In genomic region chr17:31658136-31658467, GRCm38 (mm10) we compare ENCODE assay signal across 8 mouse cellular contexts. TPM values are rescaled to one million over a fixed set of nuclear protein-coding genes. Genes with fewer than 3 reads are reported as not detected.
DNase-seq lines count a peak whose midpoint lies in the region; ATAC-seq and TF ChIP-seq lines count a peak whose summit lies in the region.

No protein-coding gene starts in this region.

- intact Hi-C loops in left cerebral cortex, postnatal 25 days (cut with DNase I), result loop anchor here (2.0 to 5.0 kb wide), 2 partner anchors 93 to 146 kb away; partner anchors contain the start of gene Pknox1

- no peaks in the 10 kb centered on the region for H3K27me3 ChIP-seq in heart, embryonic 15.5 days
- H3K27me3 ChIP-seq in forebrain, embryonic 16.5 days (replicated peaks; ENCODE audit: control insufficient read depth, insufficient read depth, low read length), result no peaks in the 10 kb centered on the region

- no peak for ATAC-seq in heart, embryonic 15.5 days (replicated peaks; ENCODE audit: insufficient number of reproducible peaks, insufficient read depth, low FRiP score, low read depth)
- no peak; the same call in 1 of the 2 replicates for ATAC-seq in forebrain, embryonic 16.5 days

- no peak for DNase-seq in heart, adult 18-20 months
- DNase-seq in ES-E14 (ENCODE audit: low read depth, low spot score), result no peak
- DNase-seq in lung, postnatal 10 days, result peak; percentile 26
- DNase-seq in c-Kit-positive CD71-positive TER-119-positive erythroid progenitor cells, embryonic 14.5 days (ENCODE audit: low spot score), result no peak
- no peak for DNase-seq in frontal cortex, postnatal 10 days (ENCODE audit: low spot score in 2 of 2)
- no peak for DNase-seq in left cerebral cortex, postnatal 25 days (ENCODE audit: low spot score in 2 of 2)

- peak overlapping the region; percentile 97 for H3K9ac ChIP-seq in heart, embryonic 15.5 days
- peak overlapping the region; percentile 99 for H3K9ac ChIP-seq in ES-E14 (ENCODE audit: insufficient read depth, low read depth, low read length, poor library complexity, severe bottlenecking)
- peak overlapping the region; percentile 80 for H3K9ac ChIP-seq in forebrain, embryonic 16.5 days (replicated peaks; ENCODE audit: low read depth, low read length)

- H3K36me3 ChIP-seq in heart, embryonic 15.5 days, result peaks cover 21% of the 10 kb centered on the region
- peaks cover 30% of the 10 kb centered on the region for H3K36me3 ChIP-seq in ES-E14 (ENCODE audit: control insufficient read depth, insufficient read depth, low read length, poor library complexity, severe bottlenecking)
- peaks cover 13% of the 10 kb centered on the region for H3K36me3 ChIP-seq in forebrain, embryonic 16.5 days (ENCODE audit: control insufficient read depth, insufficient read depth)

- H3K4me1 ChIP-seq in heart, embryonic 15.5 days (replicated peaks), result peaks cover 20% of the 10 kb centered on the region
- peaks cover 0 to 13% of the 10 kb centered on the region in 2 experiments; a peak in 1 of 4 replicates for H3K4me1 ChIP-seq in ES-E14 (ENCODE audit: control insufficient read depth in 2 of 2, insufficient read depth in 2 of 2, low read length in 2 of 2, poor library complexity in 1 of 2)
- peaks cover 18% of the 10 kb centered on the region for H3K4me1 ChIP-seq in forebrain, embryonic 16.5 days (replicated peaks; ENCODE audit: control insufficient read depth, insufficient read depth, low read length)

- H3K9me3 ChIP-seq in heart, embryonic 15.5 days (replicated peaks), result no peaks in the 10 kb centered on the region
- no peaks in the 10 kb centered on the region for H3K9me3 ChIP-seq in ES-E14 (ENCODE audit: control insufficient read depth, insufficient read depth, low read depth, low read length)
- H3K9me3 ChIP-seq in forebrain, embryonic 16.5 days (ENCODE audit: control insufficient read depth, low read length), result no peaks in the 10 kb centered on the region

- in situ Hi-C loops in ES-E14 (cut with MboI; ENCODE audit: low sequenced_read_pairs in 2 of 2, unreplicated experiment in 2 of 2), result no loop called here

- peak overlapping the region; percentile 87 for H3K4me3 ChIP-seq in heart, embryonic 15.5 days
- H3K4me3 ChIP-seq in ES-E14 (ENCODE audit: insufficient read depth in 1 of 2, low read depth in 1 of 2, low read length in 2 of 2, poor library complexity in 1 of 2, severe bottlenecking in 1 of 2), result peak overlapping the region; percentile 85 to 98
- H3K4me3 ChIP-seq in forebrain, embryonic 16.5 days (replicated peaks; ENCODE audit: low read length), result peak overlapping the region; percentile 49

- H3K4me2 ChIP-seq in heart, embryonic 15.5 days, result peak overlapping the region; percentile 73
- H3K4me2 ChIP-seq in forebrain, embryonic 16.5 days (ENCODE audit: low read length), result peak overlapping the region; percentile 74

- WGBS in heart, embryonic 15.5 days, result under 1% methylated on average over 27 of the region's 27 CpGs
- WGBS in forebrain, embryonic 16.5 days, result under 1% methylated on average over 27 of the region's 27 CpGs

- peak overlapping the region; percentile 84 for H3K27ac ChIP-seq in heart, embryonic 15.5 days
- H3K27ac ChIP-seq in ES-E14 (ENCODE audit: insufficient read depth, low read depth, low read length, poor library complexity, severe bottlenecking), result peak overlapping the region; percentile 91
- peak overlapping the region; percentile 60 for H3K27ac ChIP-seq in forebrain, embryonic 16.5 days (ENCODE audit: low read length)

TF ChIP-seq in ES-E14, 5 proteins besides CTCF, POLR2A, EP300 and RAD21:
- TF ChIP-seq HCFC1 (IDR thresholded peaks at IDR 0.05; ENCODE audit: borderline replicate concordance, insufficient read depth, low read length), result no peak
TF ChIP-seq in ES-E14: peak in this region for 0.

RNA-seq across cellular contexts. Expression of gene U2af1, which starts 0.6 kb away (rescaled TPM):
- polyA plus RNA-seq in heart, embryonic 15.5 days (2015; fragmentation: Nextera tagmentation; extraction: Ambion mirVana), result 171 and 186 TPM in 2 replicates
- total RNA-seq in heart, adult 18-20 months (2021), result 10 to 100 TPM; 68.6 to 77.1 TPM
- total RNA-seq in ES-E14 (2012; rRNA removed), result 219 and 238 TPM in 2 replicates
- 266 and 267 TPM in 2 replicates for polyA plus RNA-seq in forebrain, embryonic 16.5 days (2015; fragmentation: Nextera tagmentation; extraction: Ambion mirVana)
- 100 to 1,000 TPM; 107 to 119 TPM for total RNA-seq in left cerebral cortex, postnatal 25 days (2021)

RNA-seq across cellular contexts. Expression of gene Cryaa, which starts 19.5 kb away (rescaled TPM):
- polyA plus RNA-seq in heart, embryonic 15.5 days (2015; fragmentation: Nextera tagmentation; extraction: Ambion mirVana), result not detected in 2 replicates
- total RNA-seq in heart, adult 18-20 months (2021), result not detected
- 0.36 TPM in 1 of 2 replicates, not detected in the other for total RNA-seq in ES-E14 (2012; rRNA removed)
- not detected in 2 replicates for polyA plus RNA-seq in forebrain, embryonic 16.5 days (2015; fragmentation: Nextera tagmentation; extraction: Ambion mirVana)
- not detected for total RNA-seq in left cerebral cortex, postnatal 25 days (2021)

RNA-seq across cellular contexts. Expression of gene Cbs, which starts 21.1 kb away (rescaled TPM):
- polyA plus RNA-seq in heart, embryonic 15.5 days (2015; fragmentation: Nextera tagmentation; extraction: Ambion mirVana), result 1.2 and 1.5 TPM in 2 replicates
- 1 to 10 TPM; 3.4 to 4.9 TPM for total RNA-seq in heart, adult 18-20 months (2021)
- total RNA-seq in ES-E14 (2012; rRNA removed), result 8.6 and 15.5 TPM in 2 replicates
- 8.7 and 12.9 TPM in 2 replicates for polyA plus RNA-seq in forebrain, embryonic 16.5 days (2015; fragmentation: Nextera tagmentation; extraction: Ambion mirVana)
- total RNA-seq in left cerebral cortex, postnatal 25 days (2021), result 10 to 100 TPM; 34.5 to 46.9 TPM
